Mouse (Mus musculus) kidney, embryonic 16.5 days (tissue): ENCODE measurements around the gene Ugt1a7c. TPM values are rescaled to one million over a fixed set of nuclear protein-coding genes. Genes with fewer than 3 reads are reported as not detected.
A peak's percentile ranks its signal among the peaks of the same experiment; 100 is the strongest.
"Not testable (repeated sequence)": the region's sequence is repeated elsewhere in the genome, so short reads cannot be mapped to it uniquely, and the experiment has no call there.

Source experiments
- ATAC-seq: fragments of 200-750 bp; cut with Nextera tagmentation; 2 replicates; pipeline ENCODE4 v1.8.0; 2017; ENCODE audit warnings: moderate TSS enrichment; ENCODE audit not compliant: low FRiP score, low TSS enrichment
- H3K27ac ChIP-seq: fragments of 300-500 bp; sonication (generic); 2 replicates; pipeline ENCODE4 v1.5.1; 2014; ENCODE audit warnings: low read length
- H3K27me3 ChIP-seq: fragments of 300-500 bp; sonication (generic); 2 replicates; pipeline ENCODE4 v1.6.1; 2014; ENCODE audit warnings: low read length, control low read depth, mixed read lengths; ENCODE audit not compliant: insufficient read depth
- H3K36me3 ChIP-seq: fragments of 300-500 bp; sonication (generic); 2 replicates; pipeline ENCODE4 v1.6.1; 2014; ENCODE audit warnings: low read length, control low read depth, mixed read lengths; ENCODE audit not compliant: insufficient read depth
- H3K4me1 ChIP-seq: fragments of 300-500 bp; sonication (generic); 2 replicates; pipeline ENCODE4 v1.6.1; 2014; ENCODE audit warnings: low read length, control low read depth, mixed read lengths; ENCODE audit not compliant: insufficient read depth
- H3K4me2 ChIP-seq: fragments of 300-500 bp; sonication (generic); replicated peaks from 2 replicates; pipeline ENCODE4 v1.6.1; 2014; ENCODE audit warnings: low read depth, low read length
- H3K4me3 ChIP-seq: fragments of 300-500 bp; sonication (generic); 2 replicates; pipeline ENCODE4 v1.5.1; 2014; ENCODE audit warnings: mild to moderate bottlenecking, low read length
- H3K9ac ChIP-seq: fragments of 300-500 bp; sonication (generic); replicated peaks from 2 replicates; pipeline ENCODE4 v1.6.1; 2014; ENCODE audit warnings: low read length
- H3K9me3 ChIP-seq: fragments of 300-500 bp; sonication (generic); 2 replicates; pipeline ENCODE4 v1.6.1; 2016; ENCODE audit warnings: low read length, control low read depth
- WGBS: fragments of 180-500 bp; shearing (Covaris S2); extraction: QIAGEN DNeasy Blood & Tissue Kit; methylation state at CpG from one replicate; pipeline ENCODE4 v1.1.7; 2014; 5-methylcytosine and 5-hydroxymethylcytosine counted together
- polyA plus RNA-seq: library from polyadenylated mRNA; unstranded; fragments of >200 nt; fragmentation: Nextera tagmentation; extraction: Ambion mirVana; gene quantifications from 2 replicates; pipeline ENCODE4 v1.2.1, GENCODE M21; 2015

Gene Ugt1a7c
- polyA plus RNA-seq, 1 experiment from 2014 or later = 10.9 TPM

- not testable (repeated sequence) for H3K4me2 ChIP-seq, H3K27ac ChIP-seq, H3K4me1 ChIP-seq, H3K36me3 ChIP-seq, ATAC-seq, H3K9me3 ChIP-seq, H3K27me3 ChIP-seq, H3K4me3 ChIP-seq, H3K9ac ChIP-seq
- 56% methylated on average over 2 of the region's 2 CpGs for WGBS
These were observed 14.7 kb downstream of the Ugt1a7c start for GRCm38 (mm10) chr1:88109604-88110003.

- not testable (repeated sequence) for H3K4me1 ChIP-seq, H3K9me3 ChIP-seq, H3K4me2 ChIP-seq, H3K27me3 ChIP-seq, H3K4me3 ChIP-seq, H3K9ac ChIP-seq, ATAC-seq, H3K27ac ChIP-seq, H3K36me3 ChIP-seq
- WGBS = 95% methylated on average over 6 of the region's 6 CpGs
These were observed 17.9 kb downstream of the Ugt1a7c start for GRCm38 (mm10) chr1:88112769-88113168.

DNA sequence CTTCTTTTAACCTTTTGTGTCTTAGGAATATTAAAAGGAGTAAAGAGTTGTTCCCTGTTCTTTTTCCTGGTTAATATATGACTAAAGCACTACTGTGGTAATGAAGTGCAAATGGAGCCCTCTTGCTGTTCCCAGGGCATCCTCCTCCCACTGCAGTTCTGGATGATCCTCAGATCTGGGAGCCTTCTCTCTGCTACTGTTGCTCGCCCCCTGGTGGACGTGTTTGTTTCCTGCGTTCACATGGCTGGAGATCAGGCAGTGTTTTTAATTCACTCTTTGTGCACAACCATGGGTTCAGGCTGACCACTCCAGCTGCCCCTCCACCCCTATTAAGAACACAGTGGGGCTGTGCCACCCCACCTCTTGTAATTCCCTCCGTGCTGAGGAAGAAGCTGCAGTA, 25.7 kb downstream of the Ugt1a7c start:
- ATAC-seq = peak; percentile 78
- 13% methylated on average over 4 of the region's 4 CpGs for WGBS

DNA sequence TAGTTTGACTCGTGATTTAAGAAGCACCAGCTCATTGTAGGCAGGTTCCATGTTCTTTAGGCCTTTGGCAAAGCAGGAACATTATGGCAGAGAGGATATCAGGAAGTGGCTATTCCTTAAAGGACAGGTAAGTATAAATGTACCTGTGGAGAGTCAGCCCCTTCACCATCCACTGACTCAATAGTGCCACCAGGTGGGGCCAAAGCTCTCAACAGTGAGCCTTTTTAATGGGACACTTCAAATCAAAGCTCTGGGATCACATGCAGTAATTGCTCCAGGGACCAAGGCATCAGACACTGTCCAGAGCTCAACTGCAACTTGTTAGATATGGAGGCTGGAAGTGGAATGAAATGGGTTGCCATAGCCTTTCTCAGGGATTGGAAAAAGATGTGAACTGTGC, 26.7 kb downstream of the Ugt1a7c start:
- not testable (repeated sequence) for H3K27ac ChIP-seq, H3K4me3 ChIP-seq, H3K4me2 ChIP-seq, H3K36me3 ChIP-seq, H3K4me1 ChIP-seq, ATAC-seq, H3K9me3 ChIP-seq, H3K9ac ChIP-seq, H3K27me3 ChIP-seq
- WGBS = no CpG with 5 or more reads among the region's 1 CpGs

More for the DNA sequence above, 25.7 kb downstream of the Ugt1a7c start:
- H3K4me2 ChIP-seq, H3K27ac ChIP-seq, H3K9me3 ChIP-seq, H3K4me1 ChIP-seq, H3K4me3 ChIP-seq, H3K27me3 ChIP-seq, H3K36me3 ChIP-seq, H3K9ac ChIP-seq: not testable (repeated sequence)

GRCm38 (mm10) chr1:88125827-88126360, 31.0 kb downstream of the Ugt1a7c start:
- H3K4me2 ChIP-seq, ATAC-seq, H3K27ac ChIP-seq, H3K4me1 ChIP-seq, H3K36me3 ChIP-seq, H3K4me3 ChIP-seq, H3K27me3 ChIP-seq, H3K9ac ChIP-seq, H3K9me3 ChIP-seq: not testable (repeated sequence)
- 80% methylated on average over 3 of the region's 4 CpGs for WGBS

DNA sequence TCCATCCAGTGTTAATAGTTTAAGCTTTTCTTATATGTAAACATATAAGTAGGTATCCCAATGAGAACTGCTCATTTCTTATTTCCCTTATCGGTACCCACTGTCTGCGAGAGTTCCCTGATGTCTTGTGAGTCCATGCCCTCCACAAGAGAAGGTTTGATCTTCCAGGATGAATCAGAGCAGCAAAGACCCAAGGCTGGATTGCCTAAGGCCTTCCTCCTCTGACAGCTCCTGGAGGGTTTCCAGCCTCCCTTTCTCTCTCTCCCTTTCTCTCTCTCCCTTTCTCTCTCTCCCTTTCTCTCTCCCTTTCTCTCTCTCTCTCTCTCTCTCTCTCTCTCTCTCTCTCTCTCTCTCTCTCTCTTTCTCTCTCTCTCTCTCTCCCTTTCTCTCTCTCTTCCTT, 34.2 kb downstream of the Ugt1a7c start:
- 94% methylated on average over 2 of the region's 2 CpGs for WGBS
- ATAC-seq = not testable (repeated sequence)

GRCm38 (mm10) chr1:88130223-88130622, 35.4 kb downstream of the Ugt1a7c start:
- H3K27ac ChIP-seq, H3K4me2 ChIP-seq, H3K4me3 ChIP-seq, H3K36me3 ChIP-seq, H3K9me3 ChIP-seq, H3K9ac ChIP-seq, ATAC-seq, H3K27me3 ChIP-seq: not testable (repeated sequence)
- H3K4me1 ChIP-seq = peaks cover 13% of the 10 kb centered on the region
- WGBS = 89% methylated on average over 1 of the region's 1 CpGs

More for the DNA sequence above, 34.2 kb downstream of the Ugt1a7c start:
- not testable (repeated sequence) for H3K9me3 ChIP-seq, H3K9ac ChIP-seq, H3K36me3 ChIP-seq, H3K4me1 ChIP-seq, H3K27me3 ChIP-seq, H3K4me2 ChIP-seq, H3K27ac ChIP-seq, H3K4me3 ChIP-seq

GRCm38 (mm10) chr1:88133908-88134456, 39.1 kb downstream of the Ugt1a7c start:
- H3K27ac ChIP-seq = peak overlapping the region; percentile 75
- no peak overlapping the region for H3K4me2 ChIP-seq
- peak; percentile 21; the same call in 1 of the 2 replicates for ATAC-seq
- H3K4me3 ChIP-seq = no peak overlapping the region
- 38% methylated on average over 3 of the region's 3 CpGs for WGBS
- H3K9ac ChIP-seq = no peak overlapping the region
- H3K9me3 ChIP-seq = no peaks in the 10 kb centered on the region
- no peaks in the 10 kb centered on the region for H3K36me3 ChIP-seq
- H3K27me3 ChIP-seq = no peaks in the 10 kb centered on the region
- peaks cover 13% of the 10 kb centered on the region for H3K4me1 ChIP-seq

DNA sequence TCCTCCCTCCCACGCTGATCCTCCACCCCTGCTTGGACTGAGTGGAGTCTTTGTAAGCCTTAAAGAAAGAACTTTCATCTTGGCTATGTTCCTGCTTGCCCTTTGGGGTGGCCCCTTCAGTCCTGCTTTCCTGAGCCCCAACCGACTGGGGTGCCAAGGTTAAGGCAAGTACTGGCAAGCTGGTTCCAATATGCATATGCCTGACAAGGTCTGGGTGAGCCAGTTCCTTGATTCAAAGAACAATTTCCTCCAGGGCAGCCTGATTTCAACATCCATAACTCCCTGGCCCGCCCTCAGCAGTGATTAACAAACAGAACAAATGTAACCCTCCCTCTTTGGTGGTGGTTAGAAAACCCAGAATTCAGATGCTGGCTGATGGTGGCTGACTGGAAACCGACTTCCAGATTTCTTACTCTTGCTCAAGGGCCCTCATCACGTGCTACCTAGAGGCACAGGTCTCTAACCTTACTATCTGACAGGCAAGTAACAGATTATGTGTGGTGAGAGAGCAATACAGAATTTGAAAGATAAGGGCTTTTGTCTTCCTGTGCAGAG, 39.7 kb downstream of the Ugt1a7c start, which contains the start of gene Ugt1a6a:
Gene Ugt1a6a (plus strand): TSS at position 353 of the 555 bp plus-strand sequence.
- 35% methylated on average over 5 of the region's 5 CpGs for WGBS
- not testable (repeated sequence) for H3K27me3 ChIP-seq, H3K9ac ChIP-seq, H3K9me3 ChIP-seq, H3K4me3 ChIP-seq, H3K4me2 ChIP-seq, H3K36me3 ChIP-seq
- Histone ChIP-seq H3K4me1 (peaks cover 13% of the 10 kb centered on the region), H3K27ac (peak within 1 kb of the TSS; percentile 75)
- ATAC-seq = 0 out of 2 replicates have a peak, but pooled peaks have one; percentile 56

- H3K36me3 ChIP-seq, H3K9me3 ChIP-seq, H3K9ac ChIP-seq, ATAC-seq, H3K4me2 ChIP-seq, H3K27me3 ChIP-seq, H3K27ac ChIP-seq, H3K4me3 ChIP-seq: not testable (repeated sequence)
- WGBS = 86% methylated on average over 5 of the region's 6 CpGs
- peaks cover 13% of the 10 kb centered on the region for H3K4me1 ChIP-seq
These were observed 40.5 kb downstream of the Ugt1a7c start for GRCm38 (mm10) chr1:88135229-88135904.
